Mouse (Mus musculus): ENCODE measurements at regions not wholly inside any gene's neighbourhood (a gene's known extent, or its start where the extent isn't known, plus 50 kb on each side); places are given as distances from the start of the nearest gene placed in this dataset.

DNA sequence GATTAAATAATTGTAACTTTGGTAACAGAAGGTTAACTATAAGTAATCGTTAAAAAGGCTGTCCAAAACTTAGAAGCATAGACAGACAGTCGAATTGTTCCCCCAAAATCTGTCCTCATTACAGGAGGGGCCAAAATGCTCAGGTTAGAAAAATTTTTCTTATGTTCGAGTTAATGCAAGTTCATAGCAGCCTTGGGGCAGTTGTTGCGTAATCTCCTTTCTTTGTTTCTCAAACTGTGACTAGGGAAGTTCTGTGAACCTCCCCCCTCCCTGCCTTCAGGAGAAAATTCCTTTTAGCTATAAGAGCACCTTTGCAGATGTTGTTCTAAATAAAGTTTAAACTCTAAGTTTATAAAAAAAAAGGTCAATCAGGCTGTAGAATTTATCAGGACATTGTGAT lies 198.9 kb upstream of the Cntn5 start:
- no peak for TF ChIP-seq FOSL1 (IDR thresholded peaks at IDR 0.05; ENCODE audit: insufficient read depth, low read length, poor library complexity, severe bottlenecking)
- TF ChIP-seq CTCF (IDR thresholded peaks at IDR 0.05; ENCODE audit: control insufficient read depth, insufficient read depth, insufficient read length), result no peak
- TF ChIP-seq MYOG (IDR thresholded peaks at IDR 0.05; ENCODE audit: control insufficient read depth, extremely low read depth, insufficient read length), result no peak
